Mouse (Mus musculus): Measurements from ENCODE around the gene St13. TPM values are rescaled to one million over a fixed set of nuclear protein-coding genes. Genes with fewer than 3 reads are reported as not detected.
A peak's percentile ranks its signal among the peaks of the same experiment; 100 is the strongest.

St13 gene
- 75.6 and 85.3 TPM in 2 replicates for polyA plus RNA-seq (2012; rRNA removed)

DNA sequence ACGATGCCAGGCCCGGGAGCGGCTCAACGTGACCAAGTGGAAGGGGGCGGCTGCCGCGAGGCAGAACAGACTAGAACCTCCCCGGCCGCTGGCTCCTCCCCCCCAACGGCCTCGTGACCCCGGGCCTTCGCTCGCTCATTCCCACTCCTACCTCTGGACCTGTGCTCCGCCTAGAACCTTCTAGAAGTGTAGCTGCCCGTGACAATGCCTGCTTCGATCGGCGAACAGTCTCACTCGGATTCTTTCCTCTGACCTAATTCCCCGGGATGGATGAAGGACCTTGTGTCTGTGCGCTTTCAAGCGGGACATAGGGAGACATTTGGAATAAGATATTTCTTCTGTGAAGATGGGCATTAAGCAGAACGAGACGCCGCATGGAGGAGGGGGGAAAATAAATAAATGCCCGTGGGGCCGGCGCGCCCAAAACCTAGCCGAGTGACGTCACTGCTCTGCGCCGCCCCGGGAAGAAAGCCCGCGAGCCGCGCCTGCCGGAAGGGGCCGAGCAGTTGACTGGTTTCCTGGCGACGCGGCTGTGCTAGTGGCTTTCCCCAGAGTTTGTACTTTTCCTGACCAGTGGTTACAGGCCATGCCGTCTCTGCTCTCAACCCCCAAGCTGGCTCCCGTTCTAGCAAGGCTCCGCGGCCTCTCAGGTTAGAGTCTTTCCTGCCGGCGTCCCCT lies at the start of gene St13, which contains the start of gene Xpnpep3:
St13 (minus strand) TSS at position 440 of the 678 bp plus-strand sequence.
Xpnpep3 (plus strand) TSS at position 501 of the 678 bp plus-strand sequence.
- WGBS, result under 1% methylated on average over 50 of the region's 50 CpGs

DNA sequence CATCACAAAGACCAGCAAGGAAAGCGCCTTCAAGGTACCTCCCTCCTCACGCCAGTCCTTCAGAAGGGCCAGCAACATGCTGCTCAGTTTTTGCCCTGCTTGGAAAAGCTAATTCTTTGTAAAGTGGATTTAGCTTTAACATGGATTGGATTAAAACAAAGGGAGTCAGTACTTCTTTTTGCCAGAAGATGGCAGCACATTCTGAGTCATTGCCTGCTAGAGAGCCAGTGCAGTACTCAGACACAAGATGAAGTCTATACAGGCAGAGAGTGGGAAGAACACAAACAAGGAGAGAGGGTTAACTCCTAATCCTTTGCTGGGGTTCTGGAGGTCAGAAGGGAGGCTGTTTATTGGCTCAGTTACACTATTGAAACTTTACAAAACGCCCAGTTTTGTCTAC lies 48.6 kb upstream of the St13 start:
- TF ChIP-seq CTCF (IDR thresholded peaks at IDR 0.05; ENCODE audit: borderline replicate concordance, insufficient read depth, low read depth, low read length) (peak; percentile 46; the same call in 1 of the 2 replicates), POLR2A (IDR thresholded peaks at IDR 0.05; ENCODE audit: borderline replicate concordance, insufficient read depth, low read length) (no peak)
- peak; percentile 32 to 65 for DNase-seq
- no peak overlapping the region for H3K4me3 ChIP-seq (replicated peaks; ENCODE audit: insufficient read depth, low read depth, low read length)
- 48% methylated on average over 3 of the region's 3 CpGs for WGBS
- no peak overlapping the region for H3K27ac ChIP-seq (ENCODE audit: insufficient read depth, low read length)
- no peaks in the 10 kb centered on the region for H3K27me3 ChIP-seq (ENCODE audit: control insufficient read depth, insufficient read depth, low read length)
- H3K4me1 ChIP-seq (ENCODE audit: control insufficient read depth, insufficient read depth, low read length), result no peaks in the 10 kb centered on the region

More for the DNA sequence above, at the start of gene St13, which contains the start of gene Xpnpep3:
- Histone ChIP-seq H3K27me3 (ENCODE audit: control insufficient read depth, insufficient read depth, low read length) (no peaks in the 10 kb centered on the region), H3K27ac (ENCODE audit: insufficient read depth, low read length) (peak within 1 kb of the TSS; percentile 100), H3K4me3 (replicated peaks; ENCODE audit: insufficient read depth, low read depth, low read length) (peak within 1 kb of the TSS; percentile 94), H3K4me1 (ENCODE audit: control insufficient read depth, insufficient read depth, low read length) (no peaks in the 10 kb centered on the region; the same call in 1 of the 2 replicates)
- TF ChIP-seq POLR2A (IDR thresholded peaks at IDR 0.05; ENCODE audit: borderline replicate concordance, insufficient read depth, low read length), result peak; percentile 61
- TF ChIP-seq CTCF (IDR thresholded peaks at IDR 0.05; ENCODE audit: borderline replicate concordance, insufficient read depth, low read depth, low read length), result no peak
- peak; percentile 94 to 98 for DNase-seq

DNA sequence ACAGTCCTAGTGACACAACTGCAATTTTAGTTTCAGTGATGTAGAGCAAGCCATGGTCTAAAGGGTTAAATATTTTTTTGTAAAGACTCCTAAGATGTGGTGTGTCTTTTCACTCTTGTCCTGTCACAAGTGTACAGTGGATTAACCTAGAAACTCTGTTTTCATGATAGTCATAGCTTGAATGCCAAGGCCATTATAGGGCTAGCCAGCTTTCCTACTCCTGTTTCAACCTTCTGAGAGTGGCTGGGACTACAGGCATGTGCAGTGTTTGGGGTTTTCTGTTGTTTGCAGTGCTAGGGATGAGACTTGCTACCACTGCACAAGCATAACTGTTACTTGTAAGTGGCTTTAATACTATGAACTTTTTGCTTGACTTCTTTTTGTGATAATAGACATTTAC lies 39.4 kb upstream of the St13 start:
- no peaks in the 10 kb centered on the region for H3K27me3 ChIP-seq (ENCODE audit: control insufficient read depth, insufficient read depth, low read length)
- H3K4me3 ChIP-seq (replicated peaks; ENCODE audit: insufficient read depth, low read depth, low read length), result no peak overlapping the region
- DNase-seq, result no peak
- H3K4me1 ChIP-seq (ENCODE audit: control insufficient read depth, insufficient read depth, low read length), result no peaks in the 10 kb centered on the region
- H3K27ac ChIP-seq (ENCODE audit: insufficient read depth, low read length), result no peak overlapping the region
- TF ChIP-seq CTCF (IDR thresholded peaks at IDR 0.05; ENCODE audit: borderline replicate concordance, insufficient read depth, low read depth, low read length) (no peak), POLR2A (IDR thresholded peaks at IDR 0.05; ENCODE audit: borderline replicate concordance, insufficient read depth, low read length) (no peak)

DNA sequence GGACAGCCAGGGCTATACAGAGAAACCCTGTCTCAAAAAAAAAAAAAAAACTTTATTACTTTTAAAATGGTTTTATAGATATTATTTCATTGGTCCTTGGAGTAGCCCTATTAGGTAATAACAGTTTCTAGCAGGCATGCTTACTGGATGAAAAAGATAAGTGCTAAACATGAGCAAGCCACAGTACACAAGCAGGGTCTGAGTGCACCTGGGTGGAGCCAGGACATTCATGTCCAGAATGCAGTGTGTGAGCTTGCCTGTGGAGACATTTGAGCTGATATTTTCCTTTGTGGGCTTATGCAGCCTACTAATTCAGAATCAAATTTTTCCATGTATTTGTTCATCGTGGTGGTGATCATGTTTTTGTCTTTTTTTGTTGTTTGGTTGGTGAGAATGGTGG lies 38.5 kb upstream of the St13 start:
- Histone ChIP-seq H3K4me3 (replicated peaks; ENCODE audit: insufficient read depth, low read depth, low read length) (no peak overlapping the region), H3K4me1 (ENCODE audit: control insufficient read depth, insufficient read depth, low read length) (no peaks in the 10 kb centered on the region), H3K27me3 (ENCODE audit: control insufficient read depth, insufficient read depth, low read length) (no peaks in the 10 kb centered on the region), H3K27ac (ENCODE audit: insufficient read depth, low read length) (no peak overlapping the region)
- WGBS, result 100% methylated on average over 1 of the region's 1 CpGs
- TF ChIP-seq POLR2A (IDR thresholded peaks at IDR 0.05; ENCODE audit: borderline replicate concordance, insufficient read depth, low read length) (no peak), CTCF (IDR thresholded peaks at IDR 0.05; ENCODE audit: borderline replicate concordance, insufficient read depth, low read depth, low read length) (no peak)
- DNase-seq, result no peak

DNA sequence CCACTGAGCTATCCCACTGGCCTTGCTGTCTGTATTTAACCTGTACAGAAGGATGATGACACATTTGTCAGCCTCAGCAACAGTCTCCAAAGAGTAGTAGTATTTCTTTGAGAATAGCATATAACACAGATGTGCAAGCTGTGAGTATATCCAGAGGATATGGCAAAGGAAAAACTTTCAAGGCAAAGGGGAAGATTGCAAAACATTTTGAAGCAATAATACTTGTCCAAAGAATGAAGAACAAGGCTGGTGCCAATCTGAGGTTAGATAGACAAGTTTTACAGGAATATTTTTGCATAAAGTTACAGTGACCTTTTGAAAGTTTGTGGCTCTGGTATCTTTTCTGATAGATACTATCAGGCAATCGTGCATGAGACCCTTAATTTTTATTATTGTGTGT lies 31.3 kb upstream of the St13 start:
- Histone ChIP-seq H3K27me3 (ENCODE audit: control insufficient read depth, insufficient read depth, low read length) (no peaks in the 10 kb centered on the region), H3K4me1 (ENCODE audit: control insufficient read depth, insufficient read depth, low read length) (no peaks in the 10 kb centered on the region), H3K27ac (ENCODE audit: insufficient read depth, low read length) (no peak overlapping the region), H3K4me3 (replicated peaks; ENCODE audit: insufficient read depth, low read depth, low read length) (no peak overlapping the region)
- WGBS, result 91% methylated on average over 1 of the region's 1 CpGs
- no peak for TF ChIP-seq POLR2A (IDR thresholded peaks at IDR 0.05; ENCODE audit: borderline replicate concordance, insufficient read depth, low read length)
- no peak for DNase-seq

DNA sequence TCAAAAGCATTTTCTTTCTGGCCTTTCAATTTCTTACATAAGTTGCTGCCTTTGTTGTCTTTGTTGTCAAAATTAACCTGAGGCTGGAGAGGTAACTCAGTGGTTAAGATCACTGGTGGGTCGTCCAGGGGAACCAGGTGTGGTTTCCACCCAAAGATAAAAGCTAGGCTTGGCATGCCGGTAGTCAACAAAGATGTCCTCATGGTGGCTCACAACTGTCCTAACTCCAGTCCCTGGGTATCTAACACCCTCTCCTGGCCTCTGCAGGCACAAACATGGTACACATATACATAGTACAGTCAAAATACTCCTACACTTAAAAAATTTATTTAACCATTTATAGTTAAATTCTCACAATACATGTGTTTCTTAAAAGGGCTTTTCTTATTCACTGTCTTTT lies 28.1 kb upstream of the St13 start:
- H3K4me3 ChIP-seq (replicated peaks; ENCODE audit: insufficient read depth, low read depth, low read length), result no peak overlapping the region
- 90% methylated on average over 2 of the region's 2 CpGs for WGBS
- H3K4me1 ChIP-seq (ENCODE audit: control insufficient read depth, insufficient read depth, low read length), result no peaks in the 10 kb centered on the region
- no peak overlapping the region for H3K27ac ChIP-seq (ENCODE audit: insufficient read depth, low read length)
- TF ChIP-seq CTCF (IDR thresholded peaks at IDR 0.05; ENCODE audit: borderline replicate concordance, insufficient read depth, low read depth, low read length) (no peak), POLR2A (IDR thresholded peaks at IDR 0.05; ENCODE audit: borderline replicate concordance, insufficient read depth, low read length) (no peak)
- no peak for DNase-seq
- no peaks in the 10 kb centered on the region for H3K27me3 ChIP-seq (ENCODE audit: control insufficient read depth, insufficient read depth, low read length)

DNA sequence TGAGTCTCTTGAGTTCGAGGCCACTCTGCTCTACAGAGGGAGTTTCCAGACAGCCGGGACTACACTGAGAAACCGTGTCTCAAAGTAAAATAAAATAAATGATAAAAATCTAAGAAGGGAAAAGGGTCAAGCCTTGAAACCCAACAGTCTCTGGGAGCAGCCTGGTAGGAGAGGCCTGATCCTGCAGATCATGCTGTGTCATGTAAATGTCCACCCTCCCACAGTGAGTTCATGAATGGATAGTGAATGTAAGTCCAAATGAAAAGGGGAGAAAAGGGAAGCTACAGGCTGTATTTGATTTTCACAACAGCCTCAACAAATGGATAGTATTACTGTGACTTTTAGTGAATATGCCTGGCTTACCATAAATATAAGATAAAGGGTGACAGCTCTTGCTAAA lies 25.4 kb upstream of the St13 start:
- TF ChIP-seq POLR2A (IDR thresholded peaks at IDR 0.05; ENCODE audit: borderline replicate concordance, insufficient read depth, low read length), result no peak
- TF ChIP-seq CTCF (IDR thresholded peaks at IDR 0.05; ENCODE audit: borderline replicate concordance, insufficient read depth, low read depth, low read length), result no peak
- no peak overlapping the region for H3K4me3 ChIP-seq (replicated peaks; ENCODE audit: insufficient read depth, low read depth, low read length)
- 83% methylated on average over 3 of the region's 3 CpGs for WGBS
- no peak overlapping the region for H3K27ac ChIP-seq (ENCODE audit: insufficient read depth, low read length)
- no peaks in the 10 kb centered on the region for H3K4me1 ChIP-seq (ENCODE audit: control insufficient read depth, insufficient read depth, low read length)
- DNase-seq, result no peak
- no peaks in the 10 kb centered on the region for H3K27me3 ChIP-seq (ENCODE audit: control insufficient read depth, insufficient read depth, low read length)

DNA sequence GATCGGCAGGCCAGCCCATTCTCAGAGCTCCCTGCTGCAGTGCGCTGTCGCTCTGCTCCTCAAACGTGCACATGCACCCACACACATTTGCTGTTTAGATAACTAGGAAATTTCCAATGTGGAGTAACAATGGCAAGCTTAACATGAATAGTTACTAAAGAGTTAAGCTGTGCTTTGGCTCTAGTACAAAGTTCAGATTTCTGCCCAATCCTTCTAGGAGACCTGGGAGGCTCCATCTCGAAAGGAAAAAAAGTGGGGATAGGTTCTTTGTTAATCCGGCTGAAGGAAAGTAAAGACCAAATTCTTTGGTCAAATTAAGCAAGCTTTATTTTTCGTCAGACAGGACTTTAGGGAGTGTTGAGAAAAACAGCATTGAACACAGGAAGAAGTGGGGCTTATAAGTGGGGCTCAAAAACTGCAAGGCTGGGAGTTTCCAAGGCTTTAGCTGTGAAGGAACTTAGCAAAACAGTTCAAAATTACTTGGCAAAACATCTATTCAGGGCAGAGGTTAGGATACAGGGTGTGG lies 22.3 kb upstream of the St13 start:
- no peak for TF ChIP-seq POLR2A (IDR thresholded peaks at IDR 0.05; ENCODE audit: borderline replicate concordance, insufficient read depth, low read length)
- no peak for TF ChIP-seq CTCF (IDR thresholded peaks at IDR 0.05; ENCODE audit: borderline replicate concordance, insufficient read depth, low read depth, low read length)

More for the DNA sequence above, 22.3 kb upstream of the St13 start:
- 75% methylated on average over 7 of the region's 7 CpGs for WGBS
- DNase-seq, result no peak
- H3K27ac ChIP-seq (ENCODE audit: insufficient read depth, low read length), result no peak overlapping the region
- H3K4me1 ChIP-seq (ENCODE audit: control insufficient read depth, insufficient read depth, low read length), result no peaks in the 10 kb centered on the region
- H3K4me3 ChIP-seq (replicated peaks; ENCODE audit: insufficient read depth, low read depth, low read length), result no peak overlapping the region
- no peaks in the 10 kb centered on the region for H3K27me3 ChIP-seq (ENCODE audit: control insufficient read depth, insufficient read depth, low read length)
